Mouse (Mus musculus) CH12.LX (cell line): ENCODE data around the gene Amn. TPM values are rescaled to one million over a fixed set of nuclear protein-coding genes. Genes with fewer than 3 reads are reported as not detected.

ENCODE experiments used
- DNase-seq: peaks from one replicate; pipeline ENCODE4 v3.0.0-alpha.2; 2013; ENCODE audit errors: extremely low read depth
- H3K27ac ChIP-seq: 2 replicates; pipeline ENCODE4 v1.5.1; 2012; ENCODE audit warnings: low read depth, mild to moderate bottlenecking, control low read depth, moderate library complexity; ENCODE audit not compliant: insufficient read depth
- H3K27me3 ChIP-seq: replicated peaks from 2 replicates; pipeline ENCODE3; 2012; ENCODE audit warnings: inconsistent platforms
- H3K36me3 ChIP-seq, 2 experiments: replicated peaks in 1 of 2; 2 replicates each; pipeline versions ENCODE3 to v1.6.1; 2012; ENCODE audit warnings: inconsistent platforms in 1 of 2, low read length in 1 of 2, mild to moderate bottlenecking in 1 of 2, mixed read lengths in 1 of 2, moderate library complexity in 1 of 2; ENCODE audit not compliant: control insufficient read depth in 1 of 2, insufficient read depth in 1 of 2
- H3K4me1 ChIP-seq, 2 experiments: 2 replicates each; pipeline ENCODE4 v1.6.1; 2012; ENCODE audit warnings: inconsistent platforms in 1 of 2, moderate library complexity in 1 of 2; ENCODE audit not compliant: insufficient read depth in 2 of 2, control insufficient read depth in 1 of 2
- H3K4me2 ChIP-seq: 2 replicates; pipeline ENCODE4 v1.6.1; 2012; ENCODE audit warnings: low read depth, mild to moderate bottlenecking, control low read depth; ENCODE audit not compliant: poor library complexity, insufficient read depth, severe bottlenecking
- H3K4me3 ChIP-seq, 3 experiments: fragments of 150-350 bp in 1 of 3; sonication (generic) in 1 of 3; replicated peaks in 1 of 3; 2 replicates each; pipeline versions ENCODE3 to v1.5.1; 2011 to 2012; ENCODE audit warnings: low read depth in 2 of 3, low read length in 2 of 3, mild to moderate bottlenecking in 2 of 3, moderate library complexity in 2 of 3, control low read depth in 1 of 3, improper control_type of control experiment in 1 of 3, inconsistent platforms in 1 of 3, mixed read lengths in 1 of 3; ENCODE audit not compliant: poor library complexity in 1 of 3
- H3K79me2 ChIP-seq: replicated peaks from 2 replicates; pipeline ENCODE4 v1.6.1; 2012; ENCODE audit warnings: mild to moderate bottlenecking, moderate library complexity; ENCODE audit not compliant: control insufficient read depth, poor library complexity, insufficient read depth, severe bottlenecking; ENCODE audit errors: extremely low read depth
- H3K9ac ChIP-seq: 2 replicates; pipeline ENCODE4 v1.6.1; 2012; ENCODE audit warnings: low read depth, mild to moderate bottlenecking, control low read depth, moderate library complexity; ENCODE audit not compliant: insufficient read depth
- H3K9me3 ChIP-seq: replicated peaks from 2 replicates; pipeline ENCODE3; 2012; ENCODE audit warnings: low read length, inconsistent platforms, mixed read lengths
- BHLHE40 ChIP-seq: IDR thresholded peaks from 2 replicates; pipeline ENCODE4 v1.6.1; 2011; ENCODE audit warnings: mild to moderate bottlenecking, low read depth, low read length, improper control_type of control experiment
- CHD1 ChIP-seq: IDR thresholded peaks from 2 replicates; pipeline ENCODE4 v1.6.1; 2012; ENCODE audit warnings: low read depth, low read length, improper control_type of control experiment, inconsistent platforms
- CTCF ChIP-seq, 2 experiments: IDR thresholded peaks in 1 of 2; conservative IDR thresholded peaks in 1 of 2; 2 replicates each; pipeline ENCODE4 v1.5.1; 2011 to 2012; ENCODE audit warnings: low read depth in 2 of 2, low read length in 2 of 2, improper control_type of control experiment in 1 of 2, inconsistent platforms in 1 of 2, mild to moderate bottlenecking in 1 of 2, moderate library complexity in 1 of 2
- E2F4 ChIP-seq: IDR thresholded peaks from 2 replicates; pipeline ENCODE4 v1.6.1; 2011; ENCODE audit warnings: low read depth, low read length, improper control_type of control experiment; ENCODE audit not compliant: insufficient replicate concordance
- ELF1 ChIP-seq: IDR thresholded peaks from 2 replicates; pipeline ENCODE4 v1.6.1; 2014; ENCODE audit warnings: low read depth, mild to moderate bottlenecking, inconsistent platforms, low read length, improper control_type of control experiment
- ETS1 ChIP-seq: conservative IDR thresholded peaks from 2 replicates; pipeline ENCODE4 v1.6.1; 2012; ENCODE audit warnings: low read depth, mild to moderate bottlenecking, inconsistent platforms, low read length, improper control_type of control experiment, moderate library complexity
- GABPA ChIP-seq: IDR thresholded peaks from 2 replicates; pipeline ENCODE4 v1.6.1; 2012; ENCODE audit warnings: low read depth, low read length, improper control_type of control experiment, inconsistent platforms; ENCODE audit not compliant: insufficient replicate concordance
- IRF4 ChIP-seq: IDR thresholded peaks from 2 replicates; pipeline ENCODE4 v1.6.1; 2014; ENCODE audit warnings: low read depth, mild to moderate bottlenecking, inconsistent platforms, low read length, improper control_type of control experiment
- JUN ChIP-seq: IDR thresholded peaks from 2 replicates; pipeline ENCODE4 v1.6.1; 2011; ENCODE audit warnings: low read depth, mild to moderate bottlenecking, low read length, improper control_type of control experiment, moderate library complexity; ENCODE audit not compliant: insufficient read depth
- KAT2A ChIP-seq: IDR thresholded peaks from 2 replicates; pipeline ENCODE4 v1.6.1; 2012; ENCODE audit warnings: low read length, improper control_type of control experiment, inconsistent platforms; ENCODE audit not compliant: insufficient replicate concordance
- MAFK ChIP-seq: IDR thresholded peaks from 2 replicates; pipeline ENCODE4 v1.6.1; 2011; ENCODE audit warnings: low read length, improper control_type of control experiment; ENCODE audit not compliant: insufficient replicate concordance
- MAX ChIP-seq: IDR thresholded peaks from 2 replicates; pipeline ENCODE4 v1.6.1; 2011; ENCODE audit warnings: low read length, improper control_type of control experiment
- MXI1 ChIP-seq: IDR thresholded peaks from 2 replicates; pipeline ENCODE4 v1.6.1; 2011; ENCODE audit warnings: mild to moderate bottlenecking, low read depth, low read length, improper control_type of control experiment
- NELFE ChIP-seq: IDR thresholded peaks from 2 replicates; pipeline ENCODE4 v1.6.1; 2011; ENCODE audit warnings: low read depth, low read length, improper control_type of control experiment
- POLR2A ChIP-seq: IDR thresholded peaks from 2 replicates; pipeline ENCODE4 v1.6.1; 2011; ENCODE audit warnings: low read depth, mild to moderate bottlenecking, improper control_type of control experiment, low read length
- RCOR1 ChIP-seq: conservative IDR thresholded peaks from 2 replicates; pipeline ENCODE4 v1.6.1; 2012; ENCODE audit warnings: low read depth, mild to moderate bottlenecking, inconsistent platforms, low read length, improper control_type of control experiment
- SIN3A ChIP-seq: IDR thresholded peaks from 2 replicates; pipeline ENCODE4 v1.6.1; 2012; ENCODE audit warnings: low read length, improper control_type of control experiment, inconsistent platforms
- SMC3 ChIP-seq: IDR thresholded peaks from 2 replicates; pipeline ENCODE4 v1.6.1; 2011; ENCODE audit warnings: low read depth, low read length, improper control_type of control experiment
- TBP ChIP-seq: conservative IDR thresholded peaks from 2 replicates; pipeline ENCODE4 v1.6.1; 2011; ENCODE audit warnings: low read depth, low read length, improper control_type of control experiment
- TCF12 ChIP-seq: IDR thresholded peaks from 2 replicates; pipeline ENCODE4 v1.6.1; 2014; ENCODE audit warnings: low read depth, mild to moderate bottlenecking, inconsistent platforms, low read length, improper control_type of control experiment
- UBTF ChIP-seq: IDR thresholded peaks from 2 replicates; pipeline ENCODE4 v1.6.1; 2012; ENCODE audit warnings: low read depth, mild to moderate bottlenecking, inconsistent platforms, low read length, improper control_type of control experiment, moderate library complexity
- USF1 ChIP-seq: IDR thresholded peaks from 2 replicates; pipeline ENCODE4 v1.6.1; 2014; ENCODE audit warnings: low read depth, mild to moderate bottlenecking, inconsistent platforms, low read length, improper control_type of control experiment
- ZC3H11A ChIP-seq: IDR thresholded peaks from 2 replicates; pipeline ENCODE4 v1.6.1; 2012; ENCODE audit warnings: low read depth, mild to moderate bottlenecking, inconsistent platforms, low read length, improper control_type of control experiment
- dilution Hi-C: fragments of 300-500 bp; cut with MboI; formaldehyde crosslinking; loops from 2 replicates; pipeline ENCODE4 v1.14.3; 2020; ENCODE audit warnings: low sequenced_read_pairs; ENCODE audit not compliant: extremely low pct_unique_long_range_greater_than_20kb, extremely low pct_ligation_motif_present
- in situ Hi-C: fragments of 300-500 bp; cut with MboI; formaldehyde crosslinking; loops from 3 replicates; pipeline ENCODE4 v1.14.3; 2019; ENCODE audit warnings: low sequenced_read_pairs, low pct_ligation_motif_present, low pct_unique_long_range_greater_than_20kb, mixed read lengths
- polyA plus RNA-seq: library from polyadenylated mRNA; unstranded; fragments of >175 nt; gene quantifications from 2 replicates; pipeline ENCODE4 v1.2.1, GENCODE M21; 2012; ENCODE audit warnings: low read depth; ENCODE audit not compliant: insufficient read length
- total RNA-seq, 2 experiments: library from RNA; depleted of rRNA; stranded (reverse); fragments of 300-350 nt in 1 of 2; fragments of >200 nt in 1 of 2; gene quantifications; 2 replicates each; pipeline ENCODE4 v1.2.3; 2012 to 2014

Gene Amn
- total and polyA plus RNA-seq, 3 experiments, result 0.55 to 0.62 (median 0.61) TPM

GRCm38 (mm10) chr12:111314273-111314672 lies 43.4 kb downstream of the Amn start:
- Histone ChIP-seq H3K4me1 (peaks cover 0 to 4% of the 10 kb centered on the region in 2 experiments; a peak in 1 of 4 replicates), H3K9me3 (peaks cover 6% of the 10 kb centered on the region), H3K36me3 (peaks cover 87 to 100% of the 10 kb centered on the region in 2 experiments), H3K79me2 (no peaks in the 10 kb centered on the region), H3K27me3 (no peaks in the 10 kb centered on the region), H3K9ac (no peak overlapping the region)
- dilution Hi-C loops, result no loop called here
- in situ Hi-C loops, result no loop called here
- TF ChIP-seq CHD1 (no peak), ZC3H11A (no peak), ETS1 (no peak)
- TF ChIP-seq, all 38 proteins: peak for 0
- Histone ChIP-seq H3K27ac (no peak overlapping the region), H3K4me2 (no peak overlapping the region), H3K4me3 (no peak overlapping the region)
- no peak for DNase-seq

- no peak for TF ChIP-seq MAFK
- TF ChIP-seq JUN, result no peak
- TF ChIP-seq UBTF, result no peak
- no peak for TF ChIP-seq E2F4
- TF ChIP-seq ELF1, result no peak
- no peak for TF ChIP-seq MAX
- no peak for TF ChIP-seq SMC3
- no peak for TF ChIP-seq TBP
- Histone ChIP-seq H3K9ac (no peak overlapping the region), H3K9me3 (peaks cover 6% of the 10 kb centered on the region), H3K27me3 (no peaks in the 10 kb centered on the region), H3K4me2 (no peak overlapping the region), H3K36me3 (peaks cover 88 to 100% of the 10 kb centered on the region in 2 experiments), H3K27ac (no peak overlapping the region), H3K4me3 (no peak overlapping the region), H3K4me1 (peaks cover 0 to 6% of the 10 kb centered on the region in 2 experiments; a peak in 2 of 4 replicates), H3K79me2 (no peaks in the 10 kb centered on the region)
- dilution Hi-C loops, result no loop called here
- no peak for DNase-seq
- in situ Hi-C loops, result no loop called here
These were observed 46.8 kb downstream of the Amn start for GRCm38 (mm10) chr12:111317694-111318093.

- peaks cover 82 to 91% of the 10 kb centered on the region in 2 experiments for H3K36me3 ChIP-seq
These were observed 49.7 kb downstream of the Amn start for GRCm38 (mm10) chr12:111320549-111320948.

More at GRCm38 (mm10) chr12:111320549-111320948, 49.7 kb downstream of the Amn start:
- Histone ChIP-seq H3K9me3 (peaks cover 6% of the 10 kb centered on the region), H3K4me1 (peaks cover 18 to 33% of the 10 kb centered on the region in 2 experiments), H3K4me3 (no peak overlapping the region), H3K79me2 (no peaks in the 10 kb centered on the region; the same call in 1 of the 2 replicates), H3K27me3 (no peaks in the 10 kb centered on the region), H3K27ac (no peak overlapping the region), H3K9ac (no peak overlapping the region), H3K4me2 (no peak overlapping the region)
- DNase-seq, result no peak
- dilution Hi-C loops, result no loop called here
- in situ Hi-C loops, result no loop called here
- TF ChIP-seq BHLHE40 (no peak), IRF4 (no peak), POLR2A (no peak), MXI1 (no peak), ELF1 (no peak), RCOR1 (no peak), NELFE (no peak), GABPA (no peak), ZC3H11A (no peak), MAX (no peak), UBTF (no peak), USF1 (no peak), CTCF (conservative IDR thresholded peaks at IDR 0.05 in 1 of 2, IDR thresholded peaks at IDR 0.05 in 1 of 2; ENCODE audit: low read depth in 2 of 2, low read length in 2 of 2) (no peak), KAT2A (no peak), SIN3A (no peak), TCF12 (no peak)
